Mouse (Mus musculus): Measurements from ENCODE around the gene Itm2b. TPM values are rescaled to one million over a fixed set of nuclear protein-coding genes. Genes with fewer than 3 reads are reported as not detected.

Itm2b gene
- 251 TPM for polyA plus RNA-seq (2014; fragmentation: Illumina TruSeq; extraction: RNeasy Lipid Tissue Mini Kit (QIAGEN cat#74804); ENCODE audit: low read depth, low replicate concordance)

DNA sequence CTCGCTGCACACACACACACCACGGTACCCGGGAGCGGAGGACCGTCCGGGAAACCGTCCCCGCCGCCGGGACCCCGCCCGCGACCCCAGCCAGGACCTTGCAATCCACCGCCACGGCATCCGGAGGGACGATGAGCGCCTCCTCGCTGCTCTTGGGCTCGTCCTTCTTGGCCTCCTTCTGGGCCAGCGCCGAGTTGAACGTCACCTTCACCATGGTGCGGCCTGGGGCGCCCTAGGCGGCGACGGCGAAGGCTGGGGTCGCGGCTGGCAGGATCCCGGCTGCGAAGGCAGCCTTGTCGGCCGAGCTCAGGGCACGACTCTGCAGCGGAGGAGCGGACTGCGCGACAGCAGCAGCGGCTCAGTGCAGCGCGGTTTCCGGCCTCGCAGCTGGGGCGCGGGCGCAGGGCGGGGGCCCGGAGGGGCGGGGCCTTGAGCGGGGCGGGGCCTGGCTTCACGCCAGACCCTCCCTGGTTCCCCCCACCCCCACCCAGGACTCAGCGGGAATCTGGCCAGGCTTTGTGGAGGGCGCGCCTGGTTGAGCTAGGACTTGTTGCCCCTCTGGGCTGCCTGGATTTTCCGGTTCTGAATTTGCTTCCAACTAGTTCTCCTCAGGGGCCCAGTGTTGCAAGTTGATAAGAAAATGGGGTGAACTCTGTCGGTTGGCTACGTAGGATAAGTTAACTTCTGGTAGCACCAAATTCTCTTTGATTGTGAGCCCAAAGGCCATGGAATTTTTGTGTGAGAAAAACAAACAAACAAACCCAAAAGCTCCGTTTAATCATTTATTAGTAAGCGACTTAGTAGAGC, at the start of gene Itm2b:
Gene Itm2b (minus strand): TSS at position 377 of the 807 bp plus-strand sequence.

DNA sequence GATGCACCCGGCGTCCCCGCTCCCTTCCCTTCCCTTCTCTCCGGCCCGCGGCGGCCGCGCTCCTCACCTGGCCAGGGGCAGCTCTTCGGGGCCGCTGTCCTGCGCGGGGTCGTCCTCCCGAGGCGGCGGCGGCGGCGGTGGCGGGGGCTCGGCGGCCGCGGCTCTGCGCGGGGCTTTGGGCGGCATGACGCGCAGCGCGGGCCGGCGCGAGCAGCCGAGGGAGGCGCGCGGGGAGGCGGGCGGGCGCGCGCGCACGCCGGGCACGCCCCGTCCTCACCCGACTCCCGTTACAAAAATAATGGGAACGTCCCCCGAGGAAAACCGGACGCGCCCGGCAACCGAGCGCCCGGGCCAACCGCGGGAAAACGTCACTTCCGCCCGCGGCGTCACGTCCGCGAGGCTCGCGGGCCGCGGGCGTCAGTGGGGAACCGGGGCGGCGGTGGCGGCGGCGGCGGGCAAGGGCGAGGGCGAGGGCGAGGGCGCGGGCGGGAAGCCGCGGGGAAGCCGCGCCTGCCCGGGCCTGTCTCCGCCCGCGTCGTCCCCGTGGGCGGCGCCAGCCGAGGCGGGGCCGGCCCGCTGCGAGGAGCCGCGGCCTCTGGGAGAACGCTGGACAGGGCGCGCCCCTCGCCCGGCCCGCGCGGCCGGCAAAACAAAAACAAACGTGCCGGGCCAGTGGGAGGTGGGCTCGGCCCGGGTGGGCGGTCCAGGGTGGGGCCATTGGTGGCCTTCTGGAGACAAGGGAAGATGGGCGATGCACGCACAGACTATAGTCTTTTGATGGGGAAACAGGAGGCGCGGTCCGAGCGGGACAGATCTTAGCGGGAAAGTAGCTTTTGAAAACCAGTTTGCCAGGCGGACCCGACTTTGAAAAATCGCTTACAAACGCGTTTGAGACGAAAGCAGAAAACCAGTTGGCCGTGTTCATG, 59.4 kb downstream of the Itm2b start, which contains the start of gene Rb1:
Gene Rb1 (minus strand): TSS at position 367 of the 926 bp plus-strand sequence.

Other genes with a start within 250 kb of the Itm2b start
- gene Lpar6, start 147.4 kb downstream of the Itm2b start, polyA plus RNA-seq (2014; fragmentation: Illumina TruSeq; extraction: RNeasy Lipid Tissue Mini Kit (QIAGEN cat#74804); ENCODE audit: low read depth, low replicate concordance) = 0.63 TPM
- 49.9 TPM for gene Rb1, start 59.5 kb downstream of the Itm2b start, polyA plus RNA-seq (2014; fragmentation: Illumina TruSeq; extraction: RNeasy Lipid Tissue Mini Kit (QIAGEN cat#74804); ENCODE audit: low read depth, low replicate concordance)
- 59.2 TPM for gene Med4, start 124.7 kb upstream of the Itm2b start, polyA plus RNA-seq (2014; fragmentation: Illumina TruSeq; extraction: RNeasy Lipid Tissue Mini Kit (QIAGEN cat#74804); ENCODE audit: low read depth, low replicate concordance)
- gene Sucla2, start 140.0 kb upstream of the Itm2b start, polyA plus RNA-seq (2014; fragmentation: Illumina TruSeq; extraction: RNeasy Lipid Tissue Mini Kit (QIAGEN cat#74804); ENCODE audit: low read depth, low replicate concordance) = 1,159 TPM
- 4.4 TPM for gene Nudt15, start 163.0 kb upstream of the Itm2b start, polyA plus RNA-seq (2014; fragmentation: Illumina TruSeq; extraction: RNeasy Lipid Tissue Mini Kit (QIAGEN cat#74804); ENCODE audit: low read depth, low replicate concordance)

Data from testis, adult 10 weeks (tissue).